Mouse (Mus musculus) liver, postnatal 0 days (tissue): ENCODE data around the gene Klf7.

Source experiments
- CTCF ChIP-seq: sonication (generic); IDR thresholded peaks from 2 replicates; pipeline ENCODE4 v1.5.1; 2016; ENCODE audit warnings: antibody characterized with exemption, low read depth
- EP300 ChIP-seq: IDR thresholded peaks from 2 replicates; pipeline ENCODE4 v1.6.1; 2016; ENCODE audit warnings: antibody characterized with exemption, low read depth, mild to moderate bottlenecking

DNA sequence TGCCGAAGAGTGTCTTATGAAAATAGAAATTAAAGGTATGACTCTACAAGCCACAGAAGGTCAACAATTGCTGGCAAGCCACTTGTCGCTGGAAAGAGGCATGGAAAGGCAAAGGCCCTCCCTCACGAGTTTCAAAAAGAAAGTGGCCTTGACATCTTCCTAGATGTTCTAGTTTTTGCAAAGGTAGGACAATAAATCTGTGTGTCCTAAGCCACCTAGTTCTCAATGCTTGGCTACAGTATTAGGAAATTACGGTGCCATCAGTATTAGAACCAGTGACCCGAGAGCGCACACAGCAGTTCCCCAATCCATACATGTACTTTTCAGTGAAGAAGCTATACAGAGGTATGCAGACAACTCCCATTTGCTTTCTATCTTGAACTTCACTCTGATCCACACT lies 131.7 kb downstream of the Klf7 start:
- no peak for TF ChIP-seq CTCF
- no peak for TF ChIP-seq EP300
